Mouse (Mus musculus) lung, embryonic 15.5 days (tissue): ENCODE data around the gene Card6. TPM values are rescaled to one million over a fixed set of nuclear protein-coding genes. Genes with fewer than 3 reads are reported as not detected.
A peak's percentile ranks its signal among the peaks of the same experiment; 100 is the strongest.

Experiments
- ATAC-seq: fragments of 200-750 bp; cut with Nextera tagmentation; 2 replicates; pipeline ENCODE4 v1.8.0; 2017; ENCODE audit warnings: moderate number of reproducible peaks, borderline replicate concordance; ENCODE audit not compliant: low FRiP score, low TSS enrichment; ENCODE audit errors: extremely low read depth
- H3K27ac ChIP-seq: fragments of 300-500 bp; sonication (generic); 2 replicates; pipeline ENCODE4 v1.5.1; 2015; ENCODE audit warnings: moderate library complexity, mild to moderate bottlenecking, inconsistent platforms
- H3K27me3 ChIP-seq: fragments of 300-500 bp; sonication (generic); 2 replicates; pipeline ENCODE4 v1.6.1; 2015; ENCODE audit warnings: inconsistent platforms
- H3K36me3 ChIP-seq: fragments of 300-500 bp; sonication (generic); 2 replicates; pipeline ENCODE4 v1.6.1; 2015; ENCODE audit warnings: inconsistent platforms
- H3K4me1 ChIP-seq: fragments of 300-500 bp; sonication (generic); 2 replicates; pipeline ENCODE4 v1.6.1; 2015; ENCODE audit warnings: inconsistent platforms
- H3K4me2 ChIP-seq: fragments of 300-500 bp; sonication (generic); 2 replicates; pipeline ENCODE4 v1.6.1; 2015; ENCODE audit warnings: inconsistent platforms, mild to moderate bottlenecking, moderate library complexity
- H3K4me3 ChIP-seq: fragments of 300-500 bp; sonication (generic); 2 replicates; pipeline ENCODE4 v1.5.1; 2015; ENCODE audit warnings: mild to moderate bottlenecking, inconsistent platforms
- H3K9ac ChIP-seq: fragments of 300-500 bp; sonication (generic); 2 replicates; pipeline ENCODE4 v1.6.1; 2015; ENCODE audit warnings: inconsistent platforms
- H3K9me3 ChIP-seq: fragments of 300-500 bp; sonication (generic); 2 replicates; pipeline ENCODE4 v1.6.1; 2016; ENCODE audit warnings: inconsistent platforms
- WGBS: fragments of 180-500 bp; shearing (Covaris S2); methylation state at CpG from one replicate; pipeline ENCODE4 v1.1.7; 2015; 5-methylcytosine and 5-hydroxymethylcytosine counted together
- polyA plus RNA-seq: library from polyadenylated mRNA; unstranded; fragments of >200 nt; fragmentation: Nextera tagmentation; extraction: Ambion mirVana; gene quantifications from 2 replicates; pipeline ENCODE4 v1.2.1, GENCODE M21; 2015

The Card6 gene
- polyA plus RNA-seq, 1 experiment from 2014 or later = 2.0 TPM

- H3K27ac ChIP-seq = no peak overlapping the region
- no peak overlapping the region for H3K4me3 ChIP-seq
- H3K9ac ChIP-seq = no peak overlapping the region
- ATAC-seq = no peak
- no peaks in the 10 kb centered on the region for H3K27me3 ChIP-seq
- no peak overlapping the region for H3K4me2 ChIP-seq
- H3K36me3 ChIP-seq = peaks cover 19% of the 10 kb centered on the region
- no peaks in the 10 kb centered on the region for H3K9me3 ChIP-seq
- H3K4me1 ChIP-seq = no peaks in the 10 kb centered on the region
- WGBS = 78% methylated on average over 2 of the region's 2 CpGs
These were observed 19.1 kb upstream of the Card6 start for GRCm38 (mm10) chr15:5127487-5127886.

GRCm38 (mm10) chr15:5126456-5126855, 18.1 kb upstream of the Card6 start:
- Histone ChIP-seq H3K4me1 (no peaks in the 10 kb centered on the region), H3K27me3 (no peaks in the 10 kb centered on the region), H3K36me3 (peaks cover 27% of the 10 kb centered on the region), H3K27ac (no peak overlapping the region), H3K4me2 (no peak overlapping the region), H3K9ac (no peak overlapping the region), H3K9me3 (no peaks in the 10 kb centered on the region), H3K4me3 (no peak overlapping the region)
- ATAC-seq = no peak
- WGBS = 77% methylated on average over 4 of the region's 4 CpGs

GRCm38 (mm10) chr15:5121535-5122313, 13.4 kb upstream of the Card6 start:
- Histone ChIP-seq H3K9ac (no peak overlapping the region), H3K4me3 (no peak overlapping the region), H3K27me3 (no peaks in the 10 kb centered on the region), H3K9me3 (no peaks in the 10 kb centered on the region), H3K4me2 (no peak overlapping the region), H3K4me1 (peaks cover 8% of the 10 kb centered on the region), H3K27ac (no peak overlapping the region), H3K36me3 (peaks cover 66% of the 10 kb centered on the region)
- 87% methylated on average over 12 of the region's 12 CpGs for WGBS
- ATAC-seq = no peak

- WGBS = 87% methylated on average over 2 of the region's 2 CpGs
- peaks cover 64% of the 10 kb centered on the region for H3K36me3 ChIP-seq
- no peak for ATAC-seq
These were observed 11.4 kb upstream of the Card6 start for GRCm38 (mm10) chr15:5119707-5120106.

GRCm38 (mm10) chr15:5119192-5119591, 10.9 kb upstream of the Card6 start:
- Histone ChIP-seq H3K27ac (no peak overlapping the region), H3K36me3 (peaks cover 59% of the 10 kb centered on the region), H3K4me2 (no peak overlapping the region), H3K9me3 (no peaks in the 10 kb centered on the region), H3K27me3 (no peaks in the 10 kb centered on the region), H3K4me1 (peaks cover 18% of the 10 kb centered on the region), H3K4me3 (no peak overlapping the region), H3K9ac (no peak overlapping the region)
- no peak for ATAC-seq
- 85% methylated on average over 2 of the region's 2 CpGs for WGBS

More at GRCm38 (mm10) chr15:5119707-5120106, 11.4 kb upstream of the Card6 start:
- no peaks in the 10 kb centered on the region for H3K9me3 ChIP-seq
- H3K4me2 ChIP-seq = no peak overlapping the region
- H3K9ac ChIP-seq = no peak overlapping the region
- no peaks in the 10 kb centered on the region for H3K27me3 ChIP-seq
- H3K4me1 ChIP-seq = peaks cover 16% of the 10 kb centered on the region
- no peak overlapping the region for H3K4me3 ChIP-seq
- H3K27ac ChIP-seq = no peak overlapping the region

GRCm38 (mm10) chr15:5118626-5119025, 10.3 kb upstream of the Card6 start:
- Histone ChIP-seq H3K4me2 (no peak overlapping the region), H3K9ac (no peak overlapping the region)

GRCm38 (mm10) chr15:5117031-5117601, 8.8 kb upstream of the Card6 start:
- H3K36me3 ChIP-seq = peaks cover 45% of the 10 kb centered on the region
- ATAC-seq = peak; percentile 0; the same call in 1 of the 2 replicates
- under 1% methylated on average over 22 of the region's 22 CpGs for WGBS
- peak overlapping the region; percentile 65 for H3K27ac ChIP-seq
- H3K4me2 ChIP-seq = peak overlapping the region; percentile 71
- peaks cover 18% of the 10 kb centered on the region for H3K4me1 ChIP-seq
- H3K4me3 ChIP-seq = peak overlapping the region; percentile 64
- H3K9me3 ChIP-seq = no peaks in the 10 kb centered on the region
- H3K27me3 ChIP-seq = no peaks in the 10 kb centered on the region
- H3K9ac ChIP-seq = peak overlapping the region; percentile 73

More at GRCm38 (mm10) chr15:5118626-5119025, 10.3 kb upstream of the Card6 start:
- WGBS = 80% methylated on average over 9 of the region's 9 CpGs
- no peak overlapping the region for H3K27ac ChIP-seq
- H3K4me3 ChIP-seq = no peak overlapping the region
- H3K4me1 ChIP-seq = peaks cover 18% of the 10 kb centered on the region
- H3K9me3 ChIP-seq = no peaks in the 10 kb centered on the region
- H3K27me3 ChIP-seq = no peaks in the 10 kb centered on the region
- H3K36me3 ChIP-seq = peaks cover 58% of the 10 kb centered on the region
- no peak for ATAC-seq

GRCm38 (mm10) chr15:5116270-5117030, 8.1 kb upstream of the Card6 start, which contains the start of gene Rpl37:
Gene Rpl37, plus strand, starts transcription at chr15:5116645.
- Histone ChIP-seq H3K9ac (peak within 1 kb of the TSS; percentile 73), H3K4me1 (peaks cover 18% of the 10 kb centered on the region), H3K27me3 (no peaks in the 10 kb centered on the region), H3K27ac (peak within 1 kb of the TSS; percentile 94), H3K9me3 (no peaks in the 10 kb centered on the region), H3K4me2 (peak within 1 kb of the TSS; percentile 71), H3K4me3 (peak within 1 kb of the TSS; percentile 64), H3K36me3 (peaks cover 39% of the 10 kb centered on the region)
- ATAC-seq = peak; percentile 97
- 0% methylated on average over 55 of the region's 55 CpGs for WGBS

- Histone ChIP-seq H3K27me3 (no peaks in the 10 kb centered on the region), H3K9ac (peak overlapping the region; percentile 56), H3K4me3 (peak overlapping the region; percentile 64), H3K4me2 (peak overlapping the region; percentile 59), H3K9me3 (no peaks in the 10 kb centered on the region), H3K36me3 (peaks cover 26% of the 10 kb centered on the region), H3K4me1 (peaks cover 18% of the 10 kb centered on the region), H3K27ac (peak overlapping the region; percentile 94)
- no peak for ATAC-seq
- WGBS = 57% methylated on average over 8 of the region's 8 CpGs
These were observed 6.8 kb upstream of the Card6 start for GRCm38 (mm10) chr15:5115173-5115572.

- ATAC-seq = no peak
- Histone ChIP-seq H3K27ac (no peak overlapping the region), H3K9me3 (no peaks in the 10 kb centered on the region), H3K9ac (no peak overlapping the region), H3K36me3 (peaks cover 2% of the 10 kb centered on the region; the same call in 1 of the 2 replicates), H3K4me3 (no peak overlapping the region), H3K4me2 (no peak overlapping the region), H3K4me1 (peaks cover 13% of the 10 kb centered on the region), H3K27me3 (no peaks in the 10 kb centered on the region)
- WGBS = 71% methylated on average over 3 of the region's 3 CpGs
These were observed 4.3 kb upstream of the Card6 start for GRCm38 (mm10) chr15:5112651-5113050.

GRCm38 (mm10) chr15:5108655-5109040, 309 bp upstream of the Card6 start:
- Histone ChIP-seq H3K9ac (no peak overlapping the region), H3K4me1 (no peaks in the 10 kb centered on the region), H3K36me3 (no peaks in the 10 kb centered on the region), H3K4me2 (peak overlapping the region; percentile 50), H3K9me3 (no peaks in the 10 kb centered on the region), H3K4me3 (peak overlapping the region; percentile 36; the same call in 1 of the 2 replicates), H3K27me3 (no peaks in the 10 kb centered on the region), H3K27ac (peak overlapping the region; percentile 60; the same call in 1 of the 2 replicates)
- WGBS = 71% methylated on average over 3 of the region's 3 CpGs
- ATAC-seq = no peak
